Mouse (Mus musculus): ENCODE results near the gene D030056L22Rik. TPM values are rescaled to one million over a fixed set of nuclear protein-coding genes. Genes with fewer than 3 reads are reported as not detected.

Gene D030056L22Rik
- polyA plus RNA-seq, 1 experiment: 11.5 TPM

DNA sequence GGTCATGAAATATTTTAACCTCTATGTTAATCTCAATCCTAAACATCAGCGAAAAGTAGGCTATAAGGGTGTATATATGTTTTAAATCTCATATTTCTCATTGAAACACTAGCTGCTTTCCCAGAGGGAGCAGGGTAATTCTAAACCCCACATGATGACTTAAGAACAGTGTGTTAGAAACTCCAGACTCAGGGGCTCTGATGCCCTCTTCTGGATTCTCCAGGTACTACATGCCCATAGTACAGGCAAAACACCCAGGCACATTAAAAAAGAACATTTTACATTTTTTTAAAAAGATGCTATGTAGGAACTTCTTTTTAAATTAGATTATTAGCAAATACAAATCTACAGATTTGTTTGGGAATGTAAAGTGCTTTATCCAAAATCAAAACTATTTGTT, 3.4 kb downstream of the D030056L22Rik start:
- WGBS: 30% methylated on average over 1 of the region's 1 CpGs
- Histone ChIP-seq H3K4me1 (ENCODE audit: control insufficient read depth, insufficient read depth, low read length) (peaks cover 3% of the 10 kb centered on the region), H3K4me3 (replicated peaks; ENCODE audit: extremely low read depth, low read depth, low read length) (no peak overlapping the region)
- TF ChIP-seq CTCF (IDR thresholded peaks at IDR 0.05; ENCODE audit: insufficient read depth, low read length): peak; percentile 31; the same call in 1 of the 2 replicates
- no peak for TF ChIP-seq POLR2A (IDR thresholded peaks at IDR 0.05; ENCODE audit: borderline replicate concordance, extremely low read depth, low read depth, low read length)
- peak; percentile 46 for DNase-seq

DNA sequence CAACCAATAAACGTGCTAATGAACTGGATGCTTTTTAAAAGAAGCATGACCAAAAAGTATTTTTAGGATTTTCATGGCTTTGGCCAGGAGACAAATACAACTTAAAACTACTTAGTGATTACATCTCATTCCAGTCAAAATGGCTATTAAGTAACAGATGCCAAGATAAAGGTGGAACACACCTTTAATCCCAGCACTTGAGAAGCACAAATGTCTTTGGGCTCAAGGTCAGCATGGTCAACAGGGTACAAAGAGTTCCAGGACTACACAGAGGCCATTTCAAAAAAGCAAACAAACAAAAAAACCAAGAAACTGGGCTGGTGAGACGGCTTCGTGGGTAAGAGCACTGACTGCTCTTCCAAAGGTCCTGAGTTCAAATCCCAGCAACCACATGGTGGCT, 7.3 kb downstream of the D030056L22Rik start:
- H3K4me3 ChIP-seq (replicated peaks; ENCODE audit: extremely low read depth, low read depth, low read length): no peak overlapping the region
- no peak for TF ChIP-seq CTCF (IDR thresholded peaks at IDR 0.05; ENCODE audit: insufficient read depth, low read length)
- TF ChIP-seq POLR2A (IDR thresholded peaks at IDR 0.05; ENCODE audit: borderline replicate concordance, extremely low read depth, low read depth, low read length): no peak
- no peaks in the 10 kb centered on the region for H3K4me1 ChIP-seq (ENCODE audit: control insufficient read depth, insufficient read depth, low read length)
- 70% methylated on average over 3 of the region's 3 CpGs for WGBS
- DNase-seq: no peak

DNA sequence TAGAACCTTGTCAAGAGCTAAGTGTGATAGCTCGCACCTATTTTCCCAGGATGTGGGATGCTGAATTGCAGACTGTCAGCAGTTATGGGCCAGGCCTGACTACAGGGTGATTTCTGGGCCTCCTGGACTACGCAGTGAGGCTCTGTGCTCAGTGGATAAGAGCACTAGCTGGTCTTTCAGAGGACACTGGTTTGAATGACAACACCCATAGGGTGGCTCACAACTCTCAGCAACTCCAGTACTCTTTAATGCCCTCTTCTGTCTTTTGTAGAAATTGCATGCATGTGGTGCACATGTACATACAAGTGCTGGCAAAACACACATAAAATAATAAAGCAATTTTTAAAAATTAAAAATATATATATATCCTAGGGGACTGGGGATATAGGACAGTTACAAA, 12.2 kb downstream of the D030056L22Rik start:
- no peaks in the 10 kb centered on the region for H3K4me1 ChIP-seq (ENCODE audit: control insufficient read depth, insufficient read depth, low read length)
- TF ChIP-seq POLR2A (IDR thresholded peaks at IDR 0.05; ENCODE audit: borderline replicate concordance, extremely low read depth, low read depth, low read length) (no peak), CTCF (IDR thresholded peaks at IDR 0.05; ENCODE audit: insufficient read depth, low read length) (no peak)
- 87% methylated on average over 2 of the region's 2 CpGs for WGBS
- no peak overlapping the region for H3K4me3 ChIP-seq (replicated peaks; ENCODE audit: extremely low read depth, low read depth, low read length)
- DNase-seq: no peak

DNA sequence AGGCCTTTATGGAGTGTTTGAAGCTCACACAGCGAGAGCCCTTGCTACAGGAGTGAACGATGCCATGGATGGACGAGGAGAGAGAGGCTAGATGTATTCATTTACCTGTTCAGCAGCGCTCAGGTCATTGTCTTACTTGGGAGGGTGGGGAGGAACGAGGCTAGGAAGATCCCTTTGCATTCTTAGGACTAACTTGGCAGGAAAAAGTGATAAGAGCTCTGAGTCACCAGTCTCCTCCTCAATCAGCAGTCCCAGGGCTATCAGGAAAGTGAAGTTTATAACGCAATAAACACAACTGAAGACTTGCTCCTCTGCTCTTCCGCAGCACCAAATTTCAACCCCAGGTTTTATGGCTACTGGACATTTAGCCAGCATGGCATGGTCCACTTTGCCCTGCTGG, 17.3 kb downstream of the D030056L22Rik start:
- H3K4me3 ChIP-seq (replicated peaks; ENCODE audit: extremely low read depth, low read depth, low read length): no peak overlapping the region
- TF ChIP-seq POLR2A (IDR thresholded peaks at IDR 0.05; ENCODE audit: borderline replicate concordance, extremely low read depth, low read depth, low read length): no peak
- TF ChIP-seq CTCF (IDR thresholded peaks at IDR 0.05; ENCODE audit: insufficient read depth, low read length): no peak
- WGBS: 50% methylated on average over 7 of the region's 7 CpGs
- H3K4me1 ChIP-seq (ENCODE audit: control insufficient read depth, insufficient read depth, low read length): no peaks in the 10 kb centered on the region
- no peak for DNase-seq

DNA sequence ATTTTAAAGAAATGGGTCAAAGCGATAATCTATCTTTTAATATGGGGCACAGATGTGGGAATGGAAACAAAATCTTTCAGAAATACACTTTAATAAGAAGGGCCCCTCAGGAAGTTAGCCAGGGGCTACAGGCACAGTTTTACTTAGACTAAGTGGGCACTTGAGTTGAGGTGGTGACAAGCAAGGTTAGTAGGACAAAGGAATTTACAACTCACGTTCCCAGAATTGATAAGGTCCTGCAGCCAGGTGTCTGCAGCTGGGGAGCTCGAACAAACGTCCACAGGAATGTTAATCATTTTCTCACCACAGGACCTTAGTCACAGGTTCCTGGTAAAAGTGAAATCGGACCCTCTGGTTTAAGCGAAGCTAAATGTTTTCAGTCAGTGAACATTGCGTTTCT, 18.1 kb downstream of the D030056L22Rik start:
- Histone ChIP-seq H3K4me3 (replicated peaks; ENCODE audit: extremely low read depth, low read depth, low read length) (no peak overlapping the region), H3K4me1 (ENCODE audit: control insufficient read depth, insufficient read depth, low read length) (no peaks in the 10 kb centered on the region)
- no peak for DNase-seq
- 41% methylated on average over 7 of the region's 7 CpGs for WGBS
- no peak for TF ChIP-seq POLR2A (IDR thresholded peaks at IDR 0.05; ENCODE audit: borderline replicate concordance, extremely low read depth, low read depth, low read length)
- TF ChIP-seq CTCF (IDR thresholded peaks at IDR 0.05; ENCODE audit: insufficient read depth, low read length): no peak

DNA sequence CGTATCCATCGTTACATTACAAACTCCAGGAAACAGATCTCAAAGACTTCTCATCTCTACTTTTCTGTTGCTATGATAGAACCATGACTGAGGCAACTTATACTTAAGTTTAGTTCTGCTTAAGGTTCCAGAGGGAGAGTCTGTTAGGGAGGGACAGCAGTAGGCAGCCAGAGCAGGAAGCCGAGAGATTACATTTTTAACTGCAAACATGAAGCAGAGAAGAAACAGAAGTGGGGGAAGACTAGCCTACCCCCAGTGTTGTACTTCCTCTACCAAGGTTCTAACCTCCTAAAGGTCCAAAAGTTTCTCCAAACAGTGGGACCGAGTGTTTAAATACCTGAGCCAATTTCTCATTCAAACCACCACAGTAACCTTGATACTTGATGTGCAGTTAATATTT, 22.9 kb downstream of the D030056L22Rik start:
- no peak for TF ChIP-seq POLR2A (IDR thresholded peaks at IDR 0.05; ENCODE audit: borderline replicate concordance, extremely low read depth, low read depth, low read length)
- no peak for TF ChIP-seq CTCF (IDR thresholded peaks at IDR 0.05; ENCODE audit: insufficient read depth, low read length)
- DNase-seq: no peak
- Histone ChIP-seq H3K4me1 (ENCODE audit: control insufficient read depth, insufficient read depth, low read length) (no peaks in the 10 kb centered on the region), H3K4me3 (replicated peaks; ENCODE audit: extremely low read depth, low read depth, low read length) (no peak overlapping the region)
- WGBS: 83% methylated on average over 4 of the region's 4 CpGs

DNA sequence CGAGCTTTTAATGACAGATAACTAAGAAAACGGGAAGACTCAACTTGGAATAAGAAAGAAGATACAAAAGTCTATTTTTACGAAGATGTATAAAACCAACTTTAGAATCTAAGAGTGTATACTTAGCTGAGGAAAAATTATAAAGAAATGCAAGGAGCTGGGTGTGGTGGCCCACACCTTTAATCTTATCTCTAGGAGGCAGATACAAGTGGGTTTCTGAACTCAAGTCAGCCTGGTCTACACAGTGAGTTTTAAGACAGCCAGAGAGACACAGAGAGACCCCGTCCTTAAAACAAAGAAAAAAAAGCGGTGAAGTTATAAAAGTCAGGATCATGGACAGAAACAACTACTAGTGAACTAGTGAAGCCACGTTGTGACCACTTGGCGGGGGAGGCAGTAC, 26.2 kb downstream of the D030056L22Rik start:
- no peak for DNase-seq
- H3K4me3 ChIP-seq (replicated peaks; ENCODE audit: extremely low read depth, low read depth, low read length): no peak overlapping the region
- no peaks in the 10 kb centered on the region for H3K4me1 ChIP-seq (ENCODE audit: control insufficient read depth, insufficient read depth, low read length)
- TF ChIP-seq POLR2A (IDR thresholded peaks at IDR 0.05; ENCODE audit: borderline replicate concordance, extremely low read depth, low read depth, low read length): no peak
- no peak for TF ChIP-seq CTCF (IDR thresholded peaks at IDR 0.05; ENCODE audit: insufficient read depth, low read length)
- WGBS: 68% methylated on average over 7 of the region's 7 CpGs

DNA sequence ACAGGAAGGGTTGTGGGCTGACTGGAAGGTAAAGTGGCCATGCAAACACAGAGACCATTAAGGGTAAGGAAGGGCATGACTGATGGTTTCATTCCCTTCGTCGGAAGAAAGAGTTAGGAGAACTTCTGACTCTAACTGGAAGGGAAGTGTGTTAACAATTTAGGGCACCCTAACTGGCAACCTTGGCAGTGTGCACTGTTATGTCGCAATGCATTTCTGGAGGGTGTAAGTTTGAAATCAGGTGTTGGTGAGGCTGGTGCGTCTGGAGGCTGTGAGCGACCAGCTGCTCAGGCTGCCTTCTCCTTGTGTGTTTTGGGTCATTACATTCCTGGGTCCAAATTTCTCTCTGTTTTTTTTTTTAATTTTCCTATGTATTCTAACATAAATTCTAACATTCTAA, 31.0 kb downstream of the D030056L22Rik start:
- Histone ChIP-seq H3K4me1 (ENCODE audit: control insufficient read depth, insufficient read depth, low read length) (no peaks in the 10 kb centered on the region), H3K4me3 (replicated peaks; ENCODE audit: extremely low read depth, low read depth, low read length) (no peak overlapping the region)
- no peak for DNase-seq
- 46% methylated on average over 5 of the region's 5 CpGs for WGBS
- TF ChIP-seq CTCF (IDR thresholded peaks at IDR 0.05; ENCODE audit: insufficient read depth, low read length): no peak
- no peak for TF ChIP-seq POLR2A (IDR thresholded peaks at IDR 0.05; ENCODE audit: borderline replicate concordance, extremely low read depth, low read depth, low read length)

DNA sequence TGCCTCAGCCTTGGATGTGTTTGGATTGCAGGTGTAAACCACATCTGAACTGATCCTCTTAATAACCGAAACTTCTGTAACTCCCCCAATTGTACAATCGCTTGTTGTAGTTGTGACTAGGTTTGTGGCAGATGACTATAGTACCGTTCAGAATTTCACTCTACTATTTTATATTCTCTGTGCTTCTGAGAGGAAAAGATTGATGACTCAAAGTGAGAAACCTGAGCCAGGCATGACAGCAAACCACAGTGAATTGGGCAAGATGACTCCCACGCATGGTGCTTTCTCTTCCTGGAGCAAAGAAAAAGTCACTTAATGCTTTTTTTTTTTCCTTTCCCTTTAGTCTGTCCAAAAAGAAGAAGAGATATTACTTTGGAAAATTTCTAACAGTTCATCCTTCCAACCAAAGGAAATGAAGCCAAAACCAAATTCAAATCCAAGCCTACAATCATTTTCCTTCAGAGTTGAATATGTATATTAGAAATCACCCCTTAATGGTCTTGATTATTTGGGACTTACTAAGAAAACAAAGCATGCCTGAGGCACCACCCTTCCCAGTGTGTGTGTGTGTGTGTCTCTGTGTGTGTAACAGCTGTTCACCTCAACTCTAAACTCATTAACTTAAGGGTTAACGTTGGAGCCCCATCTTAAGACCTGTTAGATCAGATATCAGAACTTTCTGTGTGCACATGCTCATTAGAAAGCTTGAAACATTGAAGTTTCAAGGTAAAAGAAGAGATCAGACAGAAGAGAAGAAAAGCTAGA, 33.8 kb downstream of the D030056L22Rik start:
- no peak for DNase-seq
- WGBS: 78% methylated on average over 5 of the region's 5 CpGs
- no peaks in the 10 kb centered on the region for H3K4me1 ChIP-seq (ENCODE audit: control insufficient read depth, insufficient read depth, low read length)
- H3K4me3 ChIP-seq (replicated peaks; ENCODE audit: extremely low read depth, low read depth, low read length): no peak overlapping the region
- TF ChIP-seq CTCF (IDR thresholded peaks at IDR 0.05; ENCODE audit: insufficient read depth, low read length) (no peak), POLR2A (IDR thresholded peaks at IDR 0.05; ENCODE audit: borderline replicate concordance, extremely low read depth, low read depth, low read length) (no peak)

DNA sequence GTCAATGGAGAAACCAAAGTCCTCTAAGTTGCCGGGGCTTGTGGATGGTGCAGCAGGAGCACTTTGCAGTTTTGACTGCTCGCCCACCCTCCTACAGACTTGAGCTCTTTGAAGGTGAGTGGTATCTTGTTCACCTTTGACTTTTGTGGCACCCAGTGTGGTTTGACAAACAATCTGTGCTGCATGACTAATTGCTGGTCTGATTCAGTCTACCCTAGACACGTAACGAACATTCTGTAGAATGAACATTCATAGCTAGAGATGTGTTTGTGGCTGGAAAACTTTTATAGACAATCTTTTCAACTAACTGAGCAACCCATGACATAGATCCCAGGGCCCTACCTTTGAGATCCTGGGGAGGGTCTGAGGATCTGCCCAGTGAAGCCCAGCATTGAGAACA, 34.4 kb downstream of the D030056L22Rik start:
- DNase-seq: no peak
- no peaks in the 10 kb centered on the region for H3K4me1 ChIP-seq (ENCODE audit: control insufficient read depth, insufficient read depth, low read length)
- H3K4me3 ChIP-seq (replicated peaks; ENCODE audit: extremely low read depth, low read depth, low read length): no peak overlapping the region
- 85% methylated on average over 4 of the region's 4 CpGs for WGBS
- TF ChIP-seq CTCF (IDR thresholded peaks at IDR 0.05; ENCODE audit: insufficient read depth, low read length) (no peak), POLR2A (IDR thresholded peaks at IDR 0.05; ENCODE audit: borderline replicate concordance, extremely low read depth, low read depth, low read length) (no peak)

All from lung, adult 2 months (tissue).